Mouse (Mus musculus) liver, postnatal 0 days (tissue): ENCODE results near the gene Fads3.

Experiments
- CTCF ChIP-seq: sonication (generic); IDR thresholded peaks from 2 replicates; pipeline ENCODE4 v1.5.1; 2016; ENCODE audit warnings: antibody characterized with exemption, low read depth
- EP300 ChIP-seq: IDR thresholded peaks from 2 replicates; pipeline ENCODE4 v1.6.1; 2016; ENCODE audit warnings: antibody characterized with exemption, low read depth, mild to moderate bottlenecking

GRCm38 (mm10) chr19:10071892-10072291, 30.5 kb downstream of the Fads3 start:
- no peak for TF ChIP-seq EP300
- TF ChIP-seq CTCF = no peak
